Mouse (Mus musculus) heart, postnatal 0 days (tissue): ENCODE measurements around the gene Cep135.

Experiments
- CTCF ChIP-seq: IDR thresholded peaks from 2 replicates; pipeline ENCODE4 v1.5.1; 2016; ENCODE audit warnings: antibody characterized with exemption, control low read depth, low read depth
- EP300 ChIP-seq: IDR thresholded peaks from 2 replicates; pipeline ENCODE4 v1.6.1; 2016; ENCODE audit warnings: antibody characterized with exemption, low read depth

DNA sequence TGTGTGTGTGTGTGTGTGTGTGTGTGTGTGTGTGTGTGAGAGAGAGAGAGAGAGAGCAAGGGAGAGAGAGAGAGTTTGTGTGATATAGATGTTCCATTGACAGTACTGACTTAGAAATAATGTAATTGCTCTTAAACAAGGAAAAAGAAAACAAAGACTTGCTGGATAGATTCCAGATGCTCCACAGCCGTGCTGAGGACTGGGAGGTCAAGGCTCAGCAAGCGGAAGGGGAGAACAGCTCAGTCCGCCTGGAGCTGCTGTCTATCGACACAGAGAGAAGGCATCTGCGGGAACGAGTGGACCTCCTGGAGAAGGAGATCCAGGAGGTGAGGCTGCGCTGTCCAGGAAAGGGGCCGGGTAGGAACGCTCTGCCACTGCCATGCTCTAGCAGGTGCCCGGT is 45.5 kb downstream of the Cep135 start:
- TF ChIP-seq CTCF (no peak), EP300 (no peak)
